Mouse (Mus musculus): ENCODE measurements around the gene Med4.

Med4 gene

DNA sequence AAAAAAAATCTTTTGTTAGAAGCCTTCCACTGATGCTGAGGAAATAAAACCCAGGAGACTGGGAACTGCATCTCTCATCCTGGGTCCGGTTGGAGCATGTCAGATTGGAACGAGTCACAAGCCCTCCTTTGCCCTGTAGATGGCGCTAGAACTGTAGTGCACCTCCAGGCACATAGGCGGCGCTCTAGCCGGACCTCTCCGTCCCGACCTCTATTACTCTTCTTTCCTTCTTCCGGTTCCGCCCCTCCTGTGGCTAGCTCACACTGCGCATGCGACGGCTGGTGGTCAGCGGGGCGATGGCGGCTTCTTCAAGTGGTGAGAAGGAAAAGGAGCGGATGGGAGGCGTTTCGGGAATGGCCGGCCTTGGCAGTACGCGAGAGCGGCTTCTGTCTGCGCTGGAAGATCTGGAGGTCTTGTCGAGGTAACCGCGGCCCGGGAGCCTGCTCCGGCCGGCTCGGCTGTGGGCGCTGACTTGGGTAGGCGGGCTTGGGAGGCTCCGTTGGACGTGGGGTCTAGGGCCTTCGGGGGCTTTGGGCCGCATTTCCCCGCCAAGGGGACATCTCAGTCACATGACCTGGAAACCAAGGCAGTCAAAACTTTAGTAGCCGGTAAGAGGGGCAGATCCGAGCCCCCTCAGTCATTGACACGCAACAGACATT is at the start of gene Med4:
Gene Med4 (plus strand): TSS at position 261 of the 659 bp plus-strand sequence.
- peak; percentile 84 for DNase-seq (ENCODE audit: extremely low read depth, low read depth)

DNA sequence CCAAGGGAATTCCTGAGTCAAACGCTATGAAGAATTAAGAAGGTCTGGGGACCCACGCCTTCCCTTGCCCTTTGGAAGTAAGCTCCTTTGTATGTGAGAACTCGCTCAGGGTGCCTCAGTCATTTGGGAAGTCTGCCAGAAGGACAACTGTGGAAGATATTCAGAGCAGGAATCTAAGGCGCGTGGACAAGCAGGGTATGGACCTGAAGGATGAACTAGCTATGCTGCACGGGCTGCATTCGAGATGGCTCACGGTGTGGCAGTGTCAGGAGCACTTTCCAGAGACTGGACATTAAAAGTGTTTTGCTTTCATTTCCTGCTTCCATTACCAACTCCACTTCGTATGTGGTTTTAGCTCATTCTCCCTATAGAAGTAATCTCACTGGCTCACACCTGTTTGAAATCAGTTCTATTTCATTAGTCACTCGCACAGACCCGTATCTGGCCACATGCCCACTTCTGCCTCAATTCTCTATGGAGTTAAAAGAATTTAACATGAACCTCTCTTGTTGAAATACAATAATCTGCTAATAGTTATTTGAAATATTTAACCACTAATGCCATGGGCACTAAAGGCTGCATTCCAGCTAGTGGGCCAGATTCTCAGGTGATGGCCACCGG is 49.2 kb upstream of the Med4 start:
- DNase-seq (ENCODE audit: extremely low read depth, low read depth), result no peak

GRCm38 (mm10) chr14:73462211-73462610 is 47.6 kb upstream of the Med4 start:
- no peak for DNase-seq (ENCODE audit: extremely low read depth, low read depth)

DNA sequence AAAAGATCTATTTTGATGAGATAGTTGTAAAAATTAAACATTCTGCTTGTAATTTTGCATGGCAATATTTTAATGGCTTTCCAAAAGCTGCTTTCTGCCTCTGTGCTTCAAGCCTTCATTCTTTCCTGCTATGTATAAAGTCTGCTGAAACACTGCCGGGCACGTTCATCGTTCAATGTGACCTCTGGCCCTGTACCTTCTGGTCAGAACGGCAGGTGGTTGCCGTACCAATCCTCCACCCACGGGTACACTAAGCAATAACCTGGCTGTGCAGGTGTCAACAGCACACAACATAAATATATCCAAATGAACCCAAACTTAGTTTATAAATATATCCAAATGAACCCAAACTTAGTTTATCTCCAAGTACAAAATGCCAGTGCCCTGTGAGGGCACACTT is 42.1 kb upstream of the Med4 start:
- no peak for DNase-seq (ENCODE audit: extremely low read depth, low read depth)

DNA sequence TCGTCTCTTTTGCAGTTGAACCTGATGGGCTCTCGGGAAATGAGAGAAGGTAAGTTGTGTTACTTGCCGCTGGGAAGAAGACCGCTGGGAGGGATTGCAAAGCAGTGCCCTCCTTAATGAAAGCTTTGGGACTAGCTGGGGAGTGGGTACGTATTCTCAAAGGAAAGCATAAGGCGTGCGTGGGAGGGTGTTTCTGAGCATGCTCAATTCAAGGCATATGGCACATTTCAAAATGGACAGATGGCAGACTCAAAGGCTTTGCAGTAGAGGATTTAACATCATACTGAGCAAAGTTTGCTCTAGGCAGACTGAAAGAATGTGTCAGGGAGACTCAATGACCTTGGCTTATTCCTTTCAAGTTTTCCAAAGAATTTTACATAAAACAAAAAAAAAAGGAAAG is 40.3 kb upstream of the Med4 start:
- no peak for DNase-seq (ENCODE audit: extremely low read depth, low read depth)

GRCm38 (mm10) chr14:73470593-73470992 is 39.2 kb upstream of the Med4 start:
- DNase-seq (ENCODE audit: extremely low read depth, low read depth), result no peak

DNA sequence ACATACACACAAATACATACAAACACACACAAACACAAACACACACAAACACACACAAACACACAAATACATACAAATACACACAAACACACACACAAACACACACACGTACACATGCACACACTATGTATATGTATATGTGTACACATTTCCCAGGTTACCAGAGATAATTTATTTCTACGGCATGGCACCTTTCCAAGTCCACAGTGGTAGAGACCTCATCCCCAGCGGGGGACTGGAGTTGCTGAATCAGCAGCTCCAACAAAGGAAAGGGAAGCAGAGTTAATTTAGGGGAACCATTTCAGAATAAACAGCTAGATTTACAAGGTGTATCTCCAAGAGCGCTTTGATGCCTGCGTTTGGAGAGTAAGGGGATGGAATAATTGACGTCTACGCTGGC is 37.6 kb upstream of the Med4 start:
- no peak for DNase-seq (ENCODE audit: extremely low read depth, low read depth)

DNA sequence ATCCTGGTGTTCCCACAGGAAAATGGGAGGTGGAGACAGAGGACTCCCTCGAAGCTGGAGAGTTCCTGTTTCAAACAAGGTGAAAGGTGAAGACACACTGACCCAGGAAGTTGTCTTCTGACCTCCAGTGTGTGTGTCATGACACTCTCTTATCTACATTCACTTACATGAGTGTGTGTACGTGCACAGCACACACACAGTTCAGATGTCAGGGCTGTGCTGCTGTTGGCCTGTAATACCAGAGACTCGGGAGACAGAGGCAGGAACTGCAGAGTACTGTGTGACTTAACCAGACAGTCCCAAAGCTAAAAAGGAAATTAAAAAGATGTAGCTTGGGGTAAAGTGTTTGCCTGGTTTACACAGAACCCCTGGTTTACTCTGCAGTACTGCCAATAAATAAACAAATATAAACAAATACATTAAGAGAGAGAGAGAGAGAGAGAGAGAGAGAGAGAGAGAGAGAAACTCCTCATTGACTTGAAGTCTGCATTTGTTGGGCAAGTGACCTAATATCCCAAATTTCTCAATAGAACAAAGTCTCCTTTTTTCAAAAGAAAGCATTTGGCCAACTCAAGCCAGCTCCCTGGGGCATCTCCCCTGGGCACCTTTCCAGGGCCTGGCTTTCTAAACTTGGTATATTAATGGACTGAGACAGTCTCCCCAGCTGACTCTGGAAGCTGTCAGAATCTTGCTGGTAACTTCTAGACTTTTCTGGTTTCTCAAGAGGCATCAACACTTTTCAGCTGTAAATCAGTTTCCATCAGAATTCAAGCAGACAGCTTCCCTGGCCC is 36.0 kb upstream of the Med4 start:
- DNase-seq (ENCODE audit: extremely low read depth, low read depth), result no peak

- peak; percentile 60 for DNase-seq (ENCODE audit: extremely low read depth, low read depth)
Observed at GRCm38 (mm10) chr14:73474636-73475093, 35.2 kb upstream of the Med4 start.

DNA sequence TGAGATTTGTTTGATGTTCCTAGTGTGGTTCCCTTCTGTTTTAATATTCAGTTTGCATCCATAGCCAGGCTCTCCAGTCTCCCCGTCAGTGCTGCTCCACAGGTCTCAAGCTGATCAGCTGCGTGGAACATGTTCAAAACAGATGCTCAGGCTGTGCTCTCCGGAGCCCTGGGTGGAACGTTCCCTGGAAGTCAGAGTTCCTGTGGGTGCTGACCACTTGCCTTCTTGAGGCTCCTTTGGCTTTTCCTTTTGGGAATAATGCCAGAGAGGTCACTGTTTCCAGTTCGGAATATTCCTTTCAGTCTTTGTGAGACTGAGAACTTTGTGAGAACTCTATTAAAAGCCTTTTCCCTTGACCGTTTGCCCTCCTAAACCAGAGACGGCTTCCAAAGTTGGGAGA is 34.3 kb upstream of the Med4 start:
- DNase-seq (ENCODE audit: extremely low read depth, low read depth), result no peak

DNA sequence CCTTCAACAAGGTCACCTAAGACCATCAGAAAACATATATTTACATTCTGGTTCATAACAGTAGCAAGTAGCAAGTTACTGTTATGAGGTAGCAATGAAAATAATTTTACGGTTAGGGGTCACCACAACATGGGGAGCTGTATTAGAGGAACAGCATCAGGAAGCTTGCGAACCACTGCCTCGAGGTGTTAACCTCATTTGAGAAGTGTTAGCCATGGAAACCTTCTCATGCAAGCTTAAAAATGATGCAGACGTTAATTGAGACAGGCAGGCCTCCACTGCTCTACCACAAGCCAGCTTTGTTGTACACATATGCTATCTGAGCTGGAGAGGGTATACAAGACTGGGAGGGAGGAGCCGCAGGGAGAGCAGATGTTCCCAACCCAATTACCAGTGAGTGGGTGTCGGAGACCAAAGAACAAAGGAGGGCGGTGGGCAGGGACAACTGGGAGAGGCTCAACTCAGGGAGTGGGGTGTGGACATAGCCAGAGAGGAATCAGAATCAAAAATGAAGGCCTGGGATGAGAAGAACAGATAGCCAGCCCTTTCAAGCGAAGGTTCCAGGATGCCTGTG is 33.4 kb upstream of the Med4 start:
- no peak for DNase-seq (ENCODE audit: extremely low read depth, low read depth)

GRCm38 (mm10) chr14:73477077-73477476 is 32.7 kb upstream of the Med4 start:
- DNase-seq (ENCODE audit: extremely low read depth, low read depth), result no peak

DNA sequence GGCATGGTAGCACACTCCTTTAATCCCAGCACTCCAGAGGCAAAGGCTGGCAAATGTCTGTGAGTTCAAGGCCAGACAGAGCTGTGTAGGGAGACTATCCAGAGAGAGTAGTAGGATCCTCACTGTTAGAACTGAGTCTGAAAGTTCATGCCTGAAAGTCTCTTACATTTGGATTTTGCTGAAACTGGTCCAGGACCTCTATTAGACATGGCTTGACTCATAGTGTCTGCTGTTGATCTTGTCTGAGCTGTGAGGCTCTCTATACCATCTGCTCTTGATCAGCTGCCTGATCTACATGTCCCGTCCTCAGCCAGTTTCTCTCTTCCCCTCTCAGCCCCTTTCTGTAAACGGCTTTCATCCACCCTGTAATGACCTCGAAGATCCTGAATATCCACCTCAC is 31.5 kb upstream of the Med4 start:
- no peak for DNase-seq (ENCODE audit: extremely low read depth, low read depth)

DNA sequence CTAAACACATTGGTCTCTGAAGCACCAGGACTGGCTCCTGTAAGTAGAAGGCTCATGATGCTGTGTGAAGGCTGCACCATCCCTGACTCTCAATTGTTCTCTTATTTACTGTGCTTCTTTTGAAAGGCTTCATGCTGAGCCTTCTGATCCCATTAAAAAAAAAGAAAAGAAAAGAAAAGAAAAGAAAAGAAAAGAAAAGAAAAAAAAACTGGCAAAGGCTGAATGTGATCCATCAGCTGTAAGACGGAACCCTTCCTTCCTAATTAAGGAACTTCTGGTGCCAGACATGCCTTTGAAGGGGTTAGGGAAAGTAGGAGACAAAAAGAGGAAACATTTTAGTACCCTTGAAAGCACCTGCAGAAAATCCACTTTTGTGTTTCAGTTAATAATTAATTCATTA is 30.1 kb upstream of the Med4 start:
- no peak for DNase-seq (ENCODE audit: extremely low read depth, low read depth)

- DNase-seq (ENCODE audit: extremely low read depth, low read depth), result no peak
Observed at GRCm38 (mm10) chr14:73483516-73484229, 26.2 kb upstream of the Med4 start.

DNA sequence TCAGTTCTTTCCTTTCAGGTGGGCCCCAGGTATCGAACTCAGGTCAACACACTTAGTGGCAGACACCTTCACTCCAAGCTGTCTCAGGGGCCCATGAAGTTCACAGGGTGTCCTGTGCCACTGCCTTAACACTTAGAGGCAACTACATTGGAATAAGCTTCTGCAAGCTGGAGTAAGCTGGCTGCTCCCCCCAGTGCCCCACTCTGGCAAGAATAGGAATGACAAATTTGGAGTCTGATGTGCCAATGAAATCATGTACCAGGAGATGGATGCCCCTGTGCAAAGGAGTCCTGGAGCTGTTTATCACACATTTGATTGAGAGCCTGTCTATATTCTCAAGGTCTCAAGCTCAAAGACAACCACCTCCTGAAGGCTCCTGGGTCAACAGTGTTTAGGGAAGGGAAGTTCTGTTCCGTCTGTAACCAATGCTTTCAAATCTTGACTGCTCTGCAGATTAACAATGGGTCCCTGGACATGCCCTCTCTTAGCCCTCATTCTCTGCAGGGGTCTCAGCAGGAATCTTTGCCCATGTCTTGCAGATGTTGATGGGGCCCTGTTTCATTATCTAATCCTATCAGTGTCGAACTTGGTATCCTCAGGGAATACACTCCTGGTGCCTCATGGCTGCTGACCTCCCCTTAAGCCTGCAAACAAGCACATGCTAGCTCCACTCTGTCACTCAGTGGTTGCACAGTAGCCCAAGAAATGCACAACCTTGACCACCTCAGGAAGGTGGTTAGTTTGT is 25.3 kb upstream of the Med4 start:
- no peak for DNase-seq (ENCODE audit: extremely low read depth, low read depth)

- no peak for DNase-seq (ENCODE audit: extremely low read depth, low read depth)
Observed at GRCm38 (mm10) chr14:73486641-73487040, 23.2 kb upstream of the Med4 start.

DNA sequence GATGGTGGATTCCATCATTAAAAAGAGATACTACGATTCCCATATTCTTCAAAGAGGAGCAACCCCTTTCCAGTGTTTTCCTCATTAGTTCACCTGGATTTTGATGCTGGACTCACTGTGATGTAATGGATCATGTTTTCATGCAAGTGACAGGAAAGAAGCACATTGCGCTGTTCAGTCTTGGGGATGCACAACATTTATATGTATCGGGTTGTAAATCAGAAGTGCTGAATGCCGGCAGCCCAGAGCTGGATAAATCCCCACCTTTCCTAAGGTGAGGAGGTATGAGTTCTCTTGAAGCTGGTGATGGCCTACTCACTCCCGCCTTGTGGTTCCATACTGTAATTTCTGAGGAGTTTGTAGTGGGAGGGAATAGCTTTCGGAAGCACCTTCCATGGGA is 16.5 kb upstream of the Med4 start:
- no peak for DNase-seq (ENCODE audit: extremely low read depth, low read depth)

GRCm38 (mm10) chr14:73494122-73494521 is 15.7 kb upstream of the Med4 start:
- DNase-seq (ENCODE audit: extremely low read depth, low read depth), result no peak

DNA sequence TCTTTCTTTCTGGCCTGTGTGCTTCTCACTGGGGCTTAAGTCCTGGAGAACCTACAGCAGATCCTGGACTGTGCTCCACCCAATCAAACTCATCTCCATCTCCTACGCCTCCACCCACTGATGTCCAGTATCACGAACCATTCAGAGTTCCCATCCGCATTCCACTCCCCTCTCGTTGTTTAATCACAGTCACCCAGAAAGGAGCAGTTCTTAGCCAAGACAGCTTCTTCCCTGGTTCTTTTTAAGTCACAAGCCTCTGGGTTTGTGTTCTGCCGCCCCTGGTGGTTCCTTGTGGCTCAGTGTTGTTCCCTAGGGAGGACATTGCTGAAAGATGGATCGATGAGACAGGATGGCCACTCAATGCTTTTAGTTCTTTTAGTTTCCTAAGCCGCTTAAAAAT is 14.1 kb upstream of the Med4 start:
- no peak for DNase-seq (ENCODE audit: extremely low read depth, low read depth)

GRCm38 (mm10) chr14:73501283-73501682 is 8.5 kb upstream of the Med4 start:
- DNase-seq (ENCODE audit: extremely low read depth, low read depth), result no peak

Data from MEL-GATA-1-ER (cell line).